In genomic region chr10:80921923-80922322, GRCm38 (mm10) we compare ENCODE assay signal across 8 mouse cellular contexts. TPM values are rescaled to one million over a fixed set of nuclear protein-coding genes. Genes with fewer than 3 reads are reported as not detected.
DNase-seq lines count a peak whose midpoint lies in the region; ATAC-seq lines count a peak whose summit lies in the region.

No protein-coding gene starts in this region.

- DNase-seq in kidney, adult 8-10 months, result no peak
- DNase-seq in left cerebral cortex, adult 9 months (ENCODE audit: low spot score in 2 of 2), result no peak
- no peak for DNase-seq in gastrocnemius, adult 8-10 months (ENCODE audit: low spot score in 2 of 2)

- H3K4me2 ChIP-seq in kidney, embryonic 14.5 days (replicated peaks; ENCODE audit: low read depth, low read length), result peak overlapping the region; percentile 59
- peak overlapping the region; percentile 65 for H3K4me2 ChIP-seq in heart, embryonic 16.5 days (ENCODE audit: low read depth, low read length)
- peak overlapping the region; percentile 64 for H3K4me2 ChIP-seq in limb, embryonic 13.5 days (replicated peaks)
- H3K4me2 ChIP-seq in midbrain, embryonic 16.5 days (ENCODE audit: low read length), result peak overlapping the region; percentile 35

- peaks cover 5% of the 10 kb centered on the region; the same call in 1 of the 2 replicates for H3K4me1 ChIP-seq in kidney, embryonic 14.5 days (ENCODE audit: control insufficient read depth, insufficient read depth, low read length)
- peaks cover 16% of the 10 kb centered on the region for H3K4me1 ChIP-seq in heart, embryonic 16.5 days (ENCODE audit: control insufficient read depth, insufficient read depth, low read length)
- H3K4me1 ChIP-seq in limb, embryonic 13.5 days, result peaks cover 14% of the 10 kb centered on the region
- H3K4me1 ChIP-seq in midbrain, embryonic 16.5 days (ENCODE audit: control insufficient read depth, insufficient read depth, low read length), result peaks cover 5% of the 10 kb centered on the region

- H3K4me3 ChIP-seq in kidney, embryonic 14.5 days (ENCODE audit: low read length), result peak overlapping the region; percentile 32
- H3K4me3 ChIP-seq in heart, embryonic 16.5 days (ENCODE audit: low read length), result peak overlapping the region; percentile 47
- H3K4me3 ChIP-seq in limb, embryonic 13.5 days, result peak overlapping the region; percentile 36
- peak overlapping the region; percentile 20 for H3K4me3 ChIP-seq in midbrain, embryonic 16.5 days (ENCODE audit: low read depth, low read length)

- H3K9ac ChIP-seq in kidney, embryonic 14.5 days (ENCODE audit: low read depth, low read length), result peak overlapping the region; percentile 42; the same call in 1 of the 2 replicates
- peak overlapping the region; percentile 62 for H3K9ac ChIP-seq in heart, embryonic 16.5 days (ENCODE audit: low read length)
- H3K9ac ChIP-seq in limb, embryonic 13.5 days, result peak overlapping the region; percentile 59
- peak overlapping the region; percentile 17; the same call in 1 of the 2 replicates for H3K9ac ChIP-seq in midbrain, embryonic 16.5 days (ENCODE audit: low read depth, low read length)

- H3K27ac ChIP-seq in kidney, embryonic 14.5 days (ENCODE audit: low read depth, low read length), result no peak overlapping the region; the same call in 1 of the 2 replicates
- peak overlapping the region; percentile 19; the same call in 1 of the 2 replicates for H3K27ac ChIP-seq in heart, embryonic 16.5 days (ENCODE audit: low read length)
- H3K27ac ChIP-seq in limb, embryonic 13.5 days, result no peak overlapping the region
- no peak overlapping the region for H3K27ac ChIP-seq in midbrain, embryonic 16.5 days (ENCODE audit: low read length)

- 0 out of 2 replicates have a peak, but pooled peaks have one; percentile 30 for ATAC-seq in kidney, embryonic 14.5 days (ENCODE audit: low FRiP score, low TSS enrichment)
- peak; percentile 38; the same call in 1 of the 2 replicates for ATAC-seq in heart, embryonic 16.5 days (replicated peaks; ENCODE audit: extremely low read depth, insufficient read depth, low FRiP score)
- peak; percentile 52; the same call in 1 of the 2 replicates for ATAC-seq in limb, embryonic 13.5 days (ENCODE audit: low FRiP score, low read depth)
- no peak for ATAC-seq in midbrain, embryonic 16.5 days
- ATAC-seq in activated CD4-positive, CD25-positive, alpha-beta regulatory T cell, adult 4 months, result no peak

- H3K9me3 ChIP-seq in kidney, embryonic 14.5 days (ENCODE audit: control insufficient read depth, low read length), result no peaks in the 10 kb centered on the region
- no peaks in the 10 kb centered on the region for H3K9me3 ChIP-seq in heart, embryonic 16.5 days (replicated peaks; ENCODE audit: control insufficient read depth, low read length)
- no peaks in the 10 kb centered on the region for H3K9me3 ChIP-seq in limb, embryonic 13.5 days
- H3K9me3 ChIP-seq in midbrain, embryonic 16.5 days (replicated peaks; ENCODE audit: control insufficient read depth, low read length, poor library complexity, severe bottlenecking), result no peaks in the 10 kb centered on the region

- no peaks in the 10 kb centered on the region for H3K27me3 ChIP-seq in kidney, embryonic 14.5 days (ENCODE audit: control insufficient read depth, insufficient read depth, low read length)
- no peaks in the 10 kb centered on the region for H3K27me3 ChIP-seq in heart, embryonic 16.5 days (ENCODE audit: control insufficient read depth, insufficient read depth, low read length)
- H3K27me3 ChIP-seq in limb, embryonic 13.5 days, result peaks cover 4% of the 10 kb centered on the region; the same call in 1 of the 2 replicates
- H3K27me3 ChIP-seq in midbrain, embryonic 16.5 days (ENCODE audit: control insufficient read depth, insufficient read depth, low read depth, low read length), result no peaks in the 10 kb centered on the region

- 4% methylated on average over 16 of the region's 16 CpGs for WGBS in kidney, embryonic 14.5 days
- WGBS in heart, embryonic 16.5 days, result 2% methylated on average over 16 of the region's 16 CpGs
- 2% methylated on average over 16 of the region's 16 CpGs for WGBS in limb, embryonic 13.5 days
- 5% methylated on average over 16 of the region's 16 CpGs for WGBS in midbrain, embryonic 16.5 days

- H3K36me3 ChIP-seq in kidney, embryonic 14.5 days (ENCODE audit: control insufficient read depth, insufficient read depth, low read length), result no peaks in the 10 kb centered on the region
- H3K36me3 ChIP-seq in heart, embryonic 16.5 days (ENCODE audit: control insufficient read depth, insufficient read depth), result no peaks in the 10 kb centered on the region
- no peaks in the 10 kb centered on the region for H3K36me3 ChIP-seq in limb, embryonic 13.5 days
- no peaks in the 10 kb centered on the region for H3K36me3 ChIP-seq in midbrain, embryonic 16.5 days (ENCODE audit: control insufficient read depth, insufficient read depth, low read length)

RNA-seq across cellular contexts. Expression of gene Lmnb2, which starts 3.9 kb away (rescaled TPM):
- 16.0 and 17.1 TPM in 2 replicates for polyA plus RNA-seq in kidney, embryonic 14.5 days (2014; fragmentation: Nextera tagmentation; extraction: Ambion mirVana)
- 27.5 and 30.0 TPM in 2 replicates for polyA plus RNA-seq in heart, embryonic 16.5 days (2015; fragmentation: Nextera tagmentation; extraction: Ambion mirVana)
- 54.6 and 63.2 TPM in 2 replicates for polyA plus RNA-seq in limb, embryonic 13.5 days (2015; fragmentation: Nextera tagmentation; extraction: Ambion mirVana)
- polyA plus RNA-seq in midbrain, embryonic 16.5 days (2015; fragmentation: Nextera tagmentation; extraction: Ambion mirVana), result 40.4 and 45.5 TPM in 2 replicates
- polyA plus RNA-seq in activated CD4-positive, CD25-positive, alpha-beta regulatory T cell, adult 4 months (2017; shearing (Covaris generic)), result 1 to 10 TPM; 2.8 to 4.5 TPM
- 1 to 10 TPM; 2.1 to 4.0 (median 2.3) TPM for total RNA-seq in gastrocnemius, adult 8-10 months (2022)

RNA-seq across cellular contexts. Expression of gene Gadd45b, which starts 8.0 kb away (rescaled TPM):
- polyA plus RNA-seq in kidney, embryonic 14.5 days (2014; fragmentation: Nextera tagmentation; extraction: Ambion mirVana), result 16.1 and 16.3 TPM in 2 replicates
- 33.6 and 34.3 TPM in 2 replicates for polyA plus RNA-seq in heart, embryonic 16.5 days (2015; fragmentation: Nextera tagmentation; extraction: Ambion mirVana)
- polyA plus RNA-seq in limb, embryonic 13.5 days (2015; fragmentation: Nextera tagmentation; extraction: Ambion mirVana), result 32.3 and 32.7 TPM in 2 replicates
- 6.4 and 7.1 TPM in 2 replicates for polyA plus RNA-seq in midbrain, embryonic 16.5 days (2015; fragmentation: Nextera tagmentation; extraction: Ambion mirVana)
- polyA plus RNA-seq in activated CD4-positive, CD25-positive, alpha-beta regulatory T cell, adult 4 months (2017; shearing (Covaris generic)), result 10 to 100 TPM; 22.8 to 45.2 TPM
- total RNA-seq in gastrocnemius, adult 8-10 months (2022), result 10 to 100 TPM in 3 of 4 experiments, 1 to 10 TPM in 1; 6.8 to 31.8 (median 26.9) TPM

RNA-seq across cellular contexts. Expression of gene Timm13, which starts 21.2 kb away (rescaled TPM):
- polyA plus RNA-seq in kidney, embryonic 14.5 days (2014; fragmentation: Nextera tagmentation; extraction: Ambion mirVana), result 391 and 501 TPM in 2 replicates
- 286 and 289 TPM in 2 replicates for polyA plus RNA-seq in heart, embryonic 16.5 days (2015; fragmentation: Nextera tagmentation; extraction: Ambion mirVana)
- polyA plus RNA-seq in limb, embryonic 13.5 days (2015; fragmentation: Nextera tagmentation; extraction: Ambion mirVana), result 306 and 335 TPM in 2 replicates
- polyA plus RNA-seq in midbrain, embryonic 16.5 days (2015; fragmentation: Nextera tagmentation; extraction: Ambion mirVana), result 297 and 316 TPM in 2 replicates
- polyA plus RNA-seq in activated CD4-positive, CD25-positive, alpha-beta regulatory T cell, adult 4 months (2017; shearing (Covaris generic)), result 100 to 1,000 TPM; 228 to 262 TPM
- total RNA-seq in gastrocnemius, adult 8-10 months (2022), result 100 to 1,000 TPM; 119 to 143 (median 123) TPM

RNA-seq across cellular contexts. Expression of gene Tmprss9, which starts 50.3 kb away (rescaled TPM):
- 0.08 and 0.10 TPM in 2 replicates for polyA plus RNA-seq in kidney, embryonic 14.5 days (2014; fragmentation: Nextera tagmentation; extraction: Ambion mirVana)
- polyA plus RNA-seq in heart, embryonic 16.5 days (2015; fragmentation: Nextera tagmentation; extraction: Ambion mirVana), result not detected in 2 replicates
- 0.06 and 0.08 TPM in 2 replicates for polyA plus RNA-seq in limb, embryonic 13.5 days (2015; fragmentation: Nextera tagmentation; extraction: Ambion mirVana)
- 0.10 and 0.16 TPM in 2 replicates for polyA plus RNA-seq in midbrain, embryonic 16.5 days (2015; fragmentation: Nextera tagmentation; extraction: Ambion mirVana)
- polyA plus RNA-seq in activated CD4-positive, CD25-positive, alpha-beta regulatory T cell, adult 4 months (2017; shearing (Covaris generic)), result not detected
- under 1 TPM in 1 of 4 experiments, not detected in 3; 0.13 TPM for total RNA-seq in gastrocnemius, adult 8-10 months (2022)

Comparison
In these comparisons a context has a peak if more than half of its experiments do, and no peak if none do; other contexts are left out.
1. ATAC-seq: peak in kidney, embryonic 14.5 days (single experiment), heart, embryonic 16.5 days (single experiment) and limb, embryonic 13.5 days (single experiment); none in midbrain, embryonic 16.5 days (single experiment) and activated CD4-positive, CD25-positive, alpha-beta regulatory T cell, adult 4 months (single experiment).
2. Peak in every context shown above with its lines, with median percentiles within 50 percentile points of each other: H3K4me2 ChIP-seq, H3K4me3 ChIP-seq and H3K9ac ChIP-seq.